Mouse (Mus musculus): ENCODE measurements at regions not wholly inside any gene's neighbourhood (a gene's known extent, or its start where the extent isn't known, plus 50 kb on each side); places are given as distances from the start of the nearest gene placed in this dataset.

GRCm38 (mm10) chr7:145114660-145115059 lies 93.3 kb downstream of the 1810010D01Rik start:
- H3K9me3 ChIP-seq (replicated peaks; ENCODE audit: insufficient read depth, low read length) = no peaks in the 10 kb centered on the region
- no peaks in the 10 kb centered on the region for H3K36me3 ChIP-seq (ENCODE audit: control insufficient read depth in 1 of 2, insufficient read depth in 2 of 2, low read length in 2 of 2)
- H3K9ac ChIP-seq (ENCODE audit: control insufficient read depth, low read depth, low read length, poor library complexity, severe bottlenecking) = no peak overlapping the region
- DNase-seq (ENCODE audit: low read depth, low spot score) = no peak
- H3K79me2 ChIP-seq (ENCODE audit: control insufficient read depth, insufficient read depth, low read length, poor library complexity) = no peaks in the 10 kb centered on the region
- no peaks in the 10 kb centered on the region for H3K4me1 ChIP-seq (ENCODE audit: control insufficient read depth in 1 of 2, insufficient read depth in 2 of 2, low read length in 2 of 2)
- H3K4me3 ChIP-seq (ENCODE audit: control insufficient read depth in 1 of 2, insufficient read depth in 1 of 2, low read depth in 2 of 2, low read length in 2 of 2) = no peak overlapping the region
- H3K27me3 ChIP-seq (ENCODE audit: control insufficient read depth in 1 of 2, insufficient read depth in 2 of 2, low read length in 2 of 2) = no peaks in the 10 kb centered on the region
- no peak overlapping the region for H3K27ac ChIP-seq (ENCODE audit: control insufficient read depth, low read depth, low read length)
- TF ChIP-seq CHD2 (IDR thresholded peaks at IDR 0.05; ENCODE audit: low read length) = no peak
- TF ChIP-seq CTCF (IDR thresholded peaks at IDR 0.05 in 2 of 3, conservative IDR thresholded peaks at IDR 0.05 in 1 of 3; ENCODE audit: control insufficient read depth in 1 of 3, insufficient read depth in 1 of 3, low read depth in 2 of 3, low read length in 3 of 3, poor library complexity in 1 of 3, severe bottlenecking in 1 of 3) = 0 out of 6 replicates have a peak, but pooled peaks of 1 of the 3 experiments have one; percentile 3

- H3K36me3 ChIP-seq (ENCODE audit: control insufficient read depth in 1 of 2, insufficient read depth in 2 of 2, low read length in 2 of 2) = no peaks in the 10 kb centered on the region
- H3K9ac ChIP-seq (ENCODE audit: control insufficient read depth, low read depth, low read length, poor library complexity, severe bottlenecking) = no peak overlapping the region
- H3K4me3 ChIP-seq (ENCODE audit: control insufficient read depth in 1 of 2, insufficient read depth in 1 of 2, low read depth in 2 of 2, low read length in 2 of 2) = no peak overlapping the region
- H3K27ac ChIP-seq (ENCODE audit: control insufficient read depth, low read depth, low read length) = no peak overlapping the region
- H3K9me3 ChIP-seq (replicated peaks; ENCODE audit: insufficient read depth, low read length) = no peaks in the 10 kb centered on the region
- H3K4me1 ChIP-seq (ENCODE audit: control insufficient read depth in 1 of 2, insufficient read depth in 2 of 2, low read length in 2 of 2) = no peaks in the 10 kb centered on the region
- no peaks in the 10 kb centered on the region for H3K27me3 ChIP-seq (ENCODE audit: control insufficient read depth in 1 of 2, insufficient read depth in 2 of 2, low read length in 2 of 2)
- H3K79me2 ChIP-seq (ENCODE audit: control insufficient read depth, insufficient read depth, low read length, poor library complexity) = no peaks in the 10 kb centered on the region
- TF ChIP-seq USF2 (IDR thresholded peaks at IDR 0.05; ENCODE audit: borderline replicate concordance in 1 of 2, insufficient read depth in 1 of 2, low read depth in 1 of 2, low read length in 2 of 2) = no peak
- no peak for TF ChIP-seq NELFE (IDR thresholded peaks at IDR 0.05; ENCODE audit: low read depth, low read length)
- TF ChIP-seq POLR2A (IDR thresholded peaks at IDR 0.05; ENCODE audit: control insufficient read depth in 1 of 2, insufficient read depth in 1 of 2, low read depth in 1 of 2, low read length in 2 of 2, poor library complexity in 1 of 2) = no peak
- TF ChIP-seq USF1 (IDR thresholded peaks at IDR 0.05; ENCODE audit: low read depth, low read length) = no peak
- TF ChIP-seq ZKSCAN1 (IDR thresholded peaks at IDR 0.05; ENCODE audit: low read depth, low read length) = no peak
- TF ChIP-seq TBP (IDR thresholded peaks at IDR 0.05; ENCODE audit: low read depth, low read length) = no peak
- TF ChIP-seq TAL1 (IDR thresholded peaks at IDR 0.05; ENCODE audit: low read length) = no peak
- no peak for TF ChIP-seq MYC (IDR thresholded peaks at IDR 0.05; ENCODE audit: low read depth, low read length)
- TF ChIP-seq MYB (IDR thresholded peaks at IDR 0.05; ENCODE audit: low read depth, low read length) = no peak
- TF ChIP-seq UBTF (IDR thresholded peaks at IDR 0.05; ENCODE audit: borderline replicate concordance, insufficient read depth, low read depth, low read length) = no peak
- no peak for TF ChIP-seq CTCF (IDR thresholded peaks at IDR 0.05 in 2 of 3, conservative IDR thresholded peaks at IDR 0.05 in 1 of 3; ENCODE audit: control insufficient read depth in 1 of 3, insufficient read depth in 1 of 3, low read depth in 2 of 3, low read length in 3 of 3, poor library complexity in 1 of 3, severe bottlenecking in 1 of 3)
- TF ChIP-seq GATA1 (IDR thresholded peaks at IDR 0.05; ENCODE audit: low read depth, low read length) = no peak
- no peak for TF ChIP-seq HCFC1 (IDR thresholded peaks at IDR 0.05; ENCODE audit: low read depth, low read length)
- no peak for TF ChIP-seq JUND (IDR thresholded peaks at IDR 0.05; ENCODE audit: low read depth, low read length)
- no peak for TF ChIP-seq EP300 (IDR thresholded peaks at IDR 0.05; ENCODE audit: low read depth in 1 of 2, low read length in 2 of 2)
- no peak for TF ChIP-seq MAX (IDR thresholded peaks at IDR 0.05; ENCODE audit: low read length)
- DNase-seq (ENCODE audit: low read depth, low spot score) = no peak
Observed at GRCm38 (mm10) chr7:145114145-145114544, 93.8 kb downstream of the 1810010D01Rik start.
